Mouse (Mus musculus): Measurements from ENCODE around the gene Calu.
"Not testable (repeated sequence)": the region's sequence is repeated elsewhere in the genome, so short reads cannot be mapped to it uniquely, and the experiment has no call there.

Calu gene

DNA sequence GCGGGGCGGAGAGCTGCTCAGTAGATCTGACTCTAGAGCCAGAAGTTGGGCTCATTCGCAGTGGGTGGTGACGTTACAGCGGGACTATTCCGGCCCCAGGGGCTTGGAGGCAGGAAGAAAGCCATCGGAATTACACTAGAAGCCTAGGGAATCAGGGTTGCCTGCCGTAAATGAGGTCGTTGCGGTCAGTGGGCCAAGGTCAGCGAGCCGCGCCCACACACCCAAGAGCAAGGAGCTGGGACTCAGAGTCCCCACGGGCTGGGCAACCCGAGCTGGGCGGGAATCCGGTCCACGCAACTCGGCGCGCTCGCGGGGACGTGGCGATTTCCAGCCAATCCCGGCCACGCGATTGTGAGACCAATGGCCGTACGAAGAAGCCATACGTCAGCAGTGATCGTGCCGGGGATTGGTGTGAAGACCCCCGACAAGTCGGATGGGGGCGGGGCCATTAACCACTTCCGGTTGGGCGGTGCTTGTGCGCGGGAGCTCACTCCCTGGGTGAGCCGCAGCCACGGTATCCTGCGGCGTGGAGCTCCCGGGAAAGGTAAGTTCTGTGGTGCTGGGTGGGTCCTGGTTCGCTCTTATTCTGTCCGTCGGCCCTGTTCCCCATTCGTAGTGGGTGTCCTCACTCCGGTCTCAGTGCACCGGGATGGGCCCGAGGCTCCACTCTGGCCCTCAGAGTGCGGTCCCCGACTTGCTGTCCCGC, at the start of gene Calu:
TSS of gene Calu (plus strand) at position 405 of the 706 bp plus-strand sequence.
- DNase-seq = peak; percentile 99

DNA sequence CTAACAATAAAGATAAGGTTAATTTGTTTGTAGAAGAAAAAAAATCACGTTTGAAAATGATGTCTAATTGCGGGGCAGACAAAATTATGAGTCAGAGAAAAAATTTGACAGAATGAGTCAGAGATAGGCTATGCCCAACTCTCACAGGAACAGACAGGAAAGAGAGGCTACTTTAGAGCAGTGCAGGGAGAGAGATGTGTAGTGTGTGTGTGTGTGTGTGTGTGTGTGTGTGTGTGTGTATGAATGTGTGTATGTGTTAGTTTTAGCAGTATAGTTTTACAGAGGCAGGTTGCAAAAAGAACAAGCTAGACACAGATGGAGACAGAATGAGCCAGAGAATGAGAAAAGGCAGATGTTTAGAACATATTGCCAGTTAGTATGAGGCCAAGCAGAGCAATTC, 48.8 kb upstream of the Calu start:
- no peak for DNase-seq

- no peak for DNase-seq
These were observed 44.6 kb upstream of the Calu start for GRCm38 (mm10) chr6:29303251-29303650.

DNA sequence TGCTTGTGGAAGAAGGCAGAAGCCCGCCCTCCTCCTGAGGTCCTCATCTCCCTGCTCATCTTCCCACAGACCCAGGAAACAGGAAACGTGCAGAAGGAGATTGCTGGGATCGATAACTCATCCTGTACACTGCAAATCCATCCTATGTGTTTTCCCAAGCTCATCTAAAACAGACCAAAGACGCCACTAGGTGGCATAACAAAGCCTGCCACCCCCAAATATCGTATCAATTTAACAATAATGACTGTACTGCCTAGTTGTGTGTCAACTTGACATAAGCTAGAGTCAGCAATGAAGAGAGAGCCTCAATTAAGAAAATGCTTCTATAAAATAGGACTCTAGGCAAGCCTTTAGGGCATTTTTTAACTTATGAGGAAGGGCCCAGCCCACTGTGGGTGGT, 44.1 kb upstream of the Calu start:
- DNase-seq = no peak

GRCm38 (mm10) chr6:29305462-29305861, 42.4 kb upstream of the Calu start:
- no peak for DNase-seq

DNA sequence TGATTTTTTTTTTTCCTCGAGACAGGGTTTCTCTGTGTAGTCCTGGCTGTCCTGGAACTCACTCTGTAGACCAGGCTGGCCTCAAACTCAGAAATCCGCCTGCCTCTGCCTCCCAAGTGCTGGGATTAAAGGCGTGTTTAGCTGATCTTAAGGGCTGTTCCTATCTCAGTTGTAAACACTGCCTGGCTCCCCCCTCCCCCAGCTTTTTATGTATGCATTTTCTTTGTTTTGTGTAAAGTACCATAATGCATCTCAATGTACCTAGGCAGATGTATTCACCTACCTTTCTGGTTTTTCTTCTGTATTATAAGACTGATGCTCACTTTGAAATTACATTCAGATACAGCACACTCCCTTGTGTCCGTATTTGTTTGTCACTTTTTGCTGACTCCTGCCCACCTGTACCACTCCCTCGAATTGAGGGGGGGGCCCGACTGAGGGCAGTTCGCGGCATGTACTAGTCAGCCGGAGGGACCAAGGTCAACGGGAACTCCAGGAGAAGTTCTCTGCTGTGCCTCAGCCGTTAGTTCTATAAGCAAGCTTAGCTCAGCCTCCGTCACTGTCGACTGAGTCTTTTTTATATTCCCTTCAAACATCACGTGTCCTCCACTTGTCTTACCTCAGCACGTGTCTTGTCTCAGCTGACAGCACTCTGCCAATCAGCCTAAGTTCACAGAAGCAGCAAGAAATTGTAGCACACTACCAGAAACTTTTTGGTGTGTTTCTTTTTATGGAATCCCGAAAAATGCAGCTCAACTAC, 38.8 kb upstream of the Calu start:
- no peak for DNase-seq

DNA sequence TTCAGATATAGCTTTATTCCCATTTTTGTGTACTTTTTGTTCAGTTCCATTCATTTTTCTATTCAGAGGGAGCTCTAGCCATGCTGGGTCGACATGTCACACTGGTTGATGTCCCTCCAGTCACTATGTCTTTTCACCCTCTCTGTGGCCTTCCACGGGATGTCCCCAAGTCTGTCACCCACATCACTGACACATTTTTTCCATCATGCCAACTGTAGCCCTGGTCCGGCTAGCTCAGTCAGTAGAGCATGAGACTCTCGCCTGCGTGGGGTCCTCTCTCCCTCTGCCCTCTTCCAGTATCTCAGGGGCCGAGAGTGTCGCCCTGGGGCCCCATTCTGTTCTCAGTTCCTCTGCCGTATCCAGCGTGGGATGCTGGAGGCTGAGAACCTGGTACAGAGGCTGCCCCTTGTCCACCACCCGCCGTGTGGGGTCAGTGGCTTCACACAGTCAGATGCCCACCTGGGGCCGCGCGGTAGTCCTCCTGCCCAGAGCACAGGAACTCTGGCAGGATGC, 34.1 kb upstream of the Calu start:
- no peak for DNase-seq

DNA sequence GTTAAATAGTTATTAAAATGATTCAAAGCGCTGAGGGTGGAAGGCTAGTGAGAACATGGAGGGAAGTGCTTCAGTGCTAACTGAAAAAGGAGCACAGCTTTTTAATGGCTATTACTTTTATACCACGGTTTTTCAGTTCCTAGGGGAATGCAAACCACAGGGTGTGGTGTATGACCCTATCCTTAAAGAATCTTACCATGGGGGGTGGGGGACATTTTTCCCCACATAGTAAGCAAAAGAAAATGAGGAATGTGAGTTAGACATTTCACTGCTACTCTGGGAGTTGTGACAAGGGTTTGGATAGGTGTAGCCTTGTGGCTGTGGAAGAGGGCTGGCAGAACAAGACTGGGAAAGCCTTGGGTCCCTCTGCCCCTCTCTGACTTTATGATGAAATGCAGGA, 30.6 kb upstream of the Calu start:
- DNase-seq = no peak

GRCm38 (mm10) chr6:29317941-29318340, 29.9 kb upstream of the Calu start:
- no peak for DNase-seq

DNA sequence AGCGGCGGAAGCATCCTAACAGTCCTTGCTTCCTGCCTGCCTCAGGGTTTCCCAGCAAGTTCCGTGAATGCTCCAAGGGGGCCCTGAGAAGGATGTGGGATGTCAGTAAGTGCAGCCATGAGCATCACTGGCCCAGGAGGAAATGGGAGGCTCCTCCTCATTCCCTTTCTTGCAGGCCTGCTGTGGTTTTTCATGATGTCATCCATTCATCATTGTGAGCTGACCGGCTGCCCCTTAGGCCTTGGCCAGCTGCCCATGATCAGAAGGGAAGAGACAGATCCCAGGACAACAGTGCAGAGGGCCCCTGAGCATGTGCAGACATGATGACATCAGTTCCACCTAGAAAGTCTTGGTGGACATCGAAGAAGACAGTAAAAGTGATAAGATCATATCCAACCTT, 29.0 kb upstream of the Calu start, which contains the start of gene Fam71f1:
TSS of gene Fam71f1 (plus strand) at position 262 of the 400 bp plus-strand sequence.
- no peak for DNase-seq

GRCm38 (mm10) chr6:29321586-29321985, 26.3 kb upstream of the Calu start:
- DNase-seq = no peak

GRCm38 (mm10) chr6:29322147-29322546, 25.7 kb upstream of the Calu start:
- no peak for DNase-seq

- no peak for DNase-seq
These were observed 25.1 kb upstream of the Calu start for GRCm38 (mm10) chr6:29322735-29323134.

GRCm38 (mm10) chr6:29326961-29327360, 20.9 kb upstream of the Calu start:
- no peak for DNase-seq

DNA sequence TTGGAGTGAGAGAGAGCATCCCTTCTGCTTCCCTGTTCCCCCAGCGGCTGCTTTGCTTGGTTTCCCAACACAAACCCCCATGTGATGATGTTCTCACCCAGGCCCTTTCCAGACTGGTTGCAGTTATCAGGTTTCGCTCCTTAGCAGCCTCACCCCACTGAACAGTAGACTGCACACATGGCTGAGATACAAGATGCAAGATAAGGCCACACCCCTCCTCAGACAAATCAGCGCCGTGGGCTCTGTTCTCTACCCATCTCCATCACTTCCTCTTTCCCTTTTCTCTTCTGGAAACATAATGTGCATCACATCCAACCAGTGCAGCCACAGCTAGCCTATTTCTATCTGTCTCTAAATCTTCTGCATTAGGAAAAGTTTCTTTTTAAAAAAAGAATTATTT, 18.4 kb upstream of the Calu start:
- no peak for DNase-seq

GRCm38 (mm10) chr6:29346512-29346911, 1.4 kb upstream of the Calu start:
- not testable (repeated sequence) for DNase-seq

DNA sequence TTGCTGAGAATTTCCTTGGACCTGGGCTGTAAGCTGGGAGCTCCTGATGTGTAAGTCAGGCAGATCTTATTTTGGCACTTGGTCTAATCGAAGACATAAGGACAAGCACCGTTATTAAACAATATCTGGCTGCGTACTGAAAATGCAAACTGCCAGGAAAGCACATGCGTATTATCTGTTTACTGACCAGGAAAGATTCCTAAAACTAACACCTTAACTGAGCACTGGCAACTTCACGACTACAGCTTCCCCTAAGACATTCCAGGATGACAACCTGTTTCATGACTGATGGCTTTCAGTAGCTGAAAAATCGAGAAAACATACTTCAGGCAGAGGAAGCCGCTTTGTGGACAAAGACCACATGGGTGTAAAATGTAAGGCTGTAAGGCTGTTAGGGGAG, 680 bp upstream of the Calu start:
- no peak for DNase-seq

DNA sequence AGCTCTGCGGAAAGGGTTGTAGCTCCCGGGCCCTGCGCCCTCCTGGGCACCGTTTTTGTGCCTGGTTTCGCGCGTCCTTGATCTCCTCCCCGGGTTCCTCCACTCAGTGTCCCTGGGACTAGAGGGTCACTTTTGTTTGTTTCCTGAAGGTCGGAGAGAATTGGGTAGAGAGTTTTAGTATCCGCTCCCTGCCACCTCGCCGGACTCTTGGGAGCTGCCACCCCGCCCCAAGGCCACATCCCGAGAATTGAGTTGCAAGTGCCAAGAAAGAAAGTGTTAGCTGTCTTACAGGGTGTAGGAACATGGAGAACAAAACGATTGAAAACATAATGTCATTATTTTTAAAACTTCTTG, 479 bp downstream of the Calu start:
- no peak for DNase-seq

- no peak for DNase-seq
These were observed 3.7 kb downstream of the Calu start for GRCm38 (mm10) chr6:29351613-29352012.

DNA sequence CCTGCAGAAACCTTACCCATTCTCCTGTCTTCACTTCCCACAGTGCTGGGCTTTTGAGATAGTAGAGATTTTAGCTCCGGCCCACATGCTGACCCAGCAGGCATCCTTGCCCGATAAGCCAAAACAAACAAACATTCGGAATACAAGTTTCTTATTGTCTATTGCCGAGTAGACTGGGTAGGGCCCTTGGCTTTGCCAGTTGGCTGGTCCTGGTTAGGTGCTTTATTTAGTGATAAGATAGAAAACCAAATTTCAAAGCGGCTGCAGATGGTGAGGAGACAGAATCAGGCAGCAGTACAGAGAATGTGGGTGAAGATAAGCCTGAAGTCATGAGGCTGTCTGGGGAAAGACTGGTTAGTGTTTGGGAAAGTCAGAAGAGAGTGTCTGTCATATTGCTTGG, 4.9 kb downstream of the Calu start:
- DNase-seq = no peak

GRCm38 (mm10) chr6:29359386-29359785, 11.5 kb downstream of the Calu start:
- no peak for DNase-seq

- no peak for DNase-seq
These were observed 12.3 kb downstream of the Calu start for GRCm38 (mm10) chr6:29360211-29360610.

DNA sequence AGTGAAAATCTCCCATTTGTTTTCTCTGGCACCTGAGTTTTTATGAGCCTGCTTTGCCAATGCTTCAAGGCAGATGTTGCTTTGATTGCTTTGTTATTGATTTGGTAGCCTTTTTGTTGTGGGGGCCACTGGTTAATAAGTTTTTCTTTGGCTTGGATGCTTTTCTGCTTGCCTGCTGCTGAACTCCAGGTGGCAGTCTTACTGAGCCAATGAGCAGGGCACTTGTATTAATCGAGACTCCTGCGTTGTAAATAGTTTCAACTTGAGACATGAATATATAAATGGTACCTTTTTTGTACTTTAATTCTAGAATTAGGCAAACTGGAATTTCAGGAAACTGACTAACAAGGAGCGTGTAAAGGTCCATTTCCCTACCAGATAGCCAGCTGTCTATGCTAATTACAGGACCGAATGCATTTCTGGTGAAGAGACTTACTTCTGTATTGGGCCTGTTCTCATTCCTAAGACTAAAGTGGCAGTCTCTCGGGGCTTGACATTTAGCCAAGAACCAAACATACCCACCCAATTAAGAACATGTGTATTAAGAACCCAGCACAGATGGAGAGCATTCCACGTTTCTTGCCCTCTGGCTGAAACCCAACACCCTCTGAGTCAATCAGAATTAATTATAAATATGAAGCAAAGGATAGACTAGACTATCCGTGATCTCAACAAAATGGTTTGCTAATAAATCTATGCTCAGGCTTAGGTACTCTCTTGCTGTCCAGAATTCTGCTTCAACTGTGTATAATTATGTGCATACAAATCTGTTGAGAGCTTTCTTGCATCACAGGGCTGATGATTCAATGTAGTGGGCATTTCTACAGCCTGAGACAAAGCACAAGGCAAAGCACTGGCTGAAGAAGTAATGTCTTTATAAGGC, 14.6 kb downstream of the Calu start:
- DNase-seq = no peak
